Mouse (Mus musculus) olfactory bulb, adult 2 months (tissue): Measurements from ENCODE around the gene Cstad. TPM values are rescaled to one million over a fixed set of nuclear protein-coding genes. Genes with fewer than 3 reads are reported as not detected.

ENCODE experiments used
- H3K27ac ChIP-seq: fragments of 200-500 bp; 2 replicates; pipeline ENCODE4 v1.5.1; 2012; ENCODE audit warnings: low read depth, low read length; ENCODE audit not compliant: insufficient read depth
- H3K4me1 ChIP-seq: fragments of 200-500 bp; 2 replicates; pipeline ENCODE4 v1.6.1; 2012; ENCODE audit warnings: low read length; ENCODE audit not compliant: control insufficient read depth, insufficient read depth
- H3K4me3 ChIP-seq: fragments of 200-500 bp; 2 replicates; pipeline ENCODE4 v1.5.1; 2012; ENCODE audit warnings: mild to moderate bottlenecking, low read depth, low read length, moderate library complexity; ENCODE audit not compliant: insufficient read depth
- CTCF ChIP-seq: fragments of 200-500 bp; IDR thresholded peaks from 2 replicates; pipeline ENCODE4 v1.5.1; 2012; ENCODE audit warnings: low read depth, mild to moderate bottlenecking, low read length, moderate library complexity; ENCODE audit not compliant: insufficient read depth
- POLR2A ChIP-seq: fragments of 200-500 bp; IDR thresholded peaks from 2 replicates; pipeline ENCODE4 v1.6.1; 2012; ENCODE audit warnings: mild to moderate bottlenecking, low read depth, low read length, moderate library complexity; ENCODE audit not compliant: insufficient read depth
- WGBS: fragments of 180-500 bp; shearing (Covaris S2); methylation state at CpG from one replicate; pipeline ENCODE4 v1.1.7; 2018; 5-methylcytosine and 5-hydroxymethylcytosine counted together
- polyA plus RNA-seq: library from polyadenylated mRNA; stranded (reverse); fragments of >200 nt; gene quantifications from 2 replicates; pipeline ENCODE4 v1.2.4, GENCODE M21; 2012; ENCODE audit warnings: low replicate concordance; ENCODE audit not compliant: missing spikeins, insufficient read depth, insufficient read length

Gene Cstad
- polyA plus RNA-seq, 1 experiment: not detected

GRCm38 (mm10) chr2:30616464-30616863 is 21.6 kb downstream of the Cstad start:
- WGBS: 65% methylated on average over 6 of the region's 6 CpGs

GRCm38 (mm10) chr2:30618487-30619248 is 23.8 kb downstream of the Cstad start:
- Histone ChIP-seq H3K27ac (no peak overlapping the region), H3K4me1 (peaks cover 33% of the 10 kb centered on the region), H3K4me3 (no peak overlapping the region)
- WGBS: 58% methylated on average over 6 of the region's 6 CpGs
- no peak for TF ChIP-seq CTCF
- no peak for TF ChIP-seq POLR2A

More at GRCm38 (mm10) chr2:30616464-30616863, 21.6 kb downstream of the Cstad start:
- no peak for TF ChIP-seq CTCF
- TF ChIP-seq POLR2A: no peak
- H3K4me3 ChIP-seq: no peak overlapping the region
- H3K27ac ChIP-seq: no peak overlapping the region
- peaks cover 37% of the 10 kb centered on the region for H3K4me1 ChIP-seq

DNA sequence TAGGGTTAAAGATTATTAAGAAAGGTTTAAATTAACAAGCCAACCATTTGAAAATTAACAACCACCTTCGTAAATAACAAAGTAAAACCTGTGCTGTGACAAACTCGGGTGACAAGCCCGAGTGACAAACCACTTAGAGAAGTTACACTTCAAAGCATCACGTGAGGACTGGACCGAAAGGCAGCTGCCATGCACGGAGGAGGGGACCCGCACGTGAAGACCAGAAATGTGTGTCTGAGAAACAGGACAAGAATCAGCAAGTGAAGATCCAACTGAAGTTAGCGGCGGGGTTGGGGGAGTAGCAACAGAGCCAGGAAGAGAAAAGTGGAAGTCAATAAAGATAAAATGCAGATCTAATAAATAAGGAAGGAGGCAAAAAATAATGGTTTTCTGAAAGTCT is 29.0 kb downstream of the Cstad start:
- no peak for TF ChIP-seq POLR2A
- no peak for TF ChIP-seq CTCF
- WGBS: 88% methylated on average over 10 of the region's 10 CpGs
- peaks cover 8% of the 10 kb centered on the region for H3K4me1 ChIP-seq
- no peak overlapping the region for H3K27ac ChIP-seq
- H3K4me3 ChIP-seq: no peak overlapping the region

GRCm38 (mm10) chr2:30625296-30625826 is 30.5 kb downstream of the Cstad start:
- Histone ChIP-seq H3K4me3 (no peak overlapping the region), H3K4me1 (peaks cover 18% of the 10 kb centered on the region), H3K27ac (no peak overlapping the region)
- TF ChIP-seq CTCF (no peak), POLR2A (no peak)
- 83% methylated on average over 6 of the region's 6 CpGs for whole genome bisulfite sequencing

GRCm38 (mm10) chr2:30626058-30626675 is 31.3 kb downstream of the Cstad start:
- TF ChIP-seq POLR2A (no peak), CTCF (no peak)
- Histone ChIP-seq H3K27ac (no peak overlapping the region), H3K4me3 (no peak overlapping the region), H3K4me1 (peaks cover 18% of the 10 kb centered on the region)
- 69% methylated on average over 17 of the region's 17 CpGs for WGBS

DNA sequence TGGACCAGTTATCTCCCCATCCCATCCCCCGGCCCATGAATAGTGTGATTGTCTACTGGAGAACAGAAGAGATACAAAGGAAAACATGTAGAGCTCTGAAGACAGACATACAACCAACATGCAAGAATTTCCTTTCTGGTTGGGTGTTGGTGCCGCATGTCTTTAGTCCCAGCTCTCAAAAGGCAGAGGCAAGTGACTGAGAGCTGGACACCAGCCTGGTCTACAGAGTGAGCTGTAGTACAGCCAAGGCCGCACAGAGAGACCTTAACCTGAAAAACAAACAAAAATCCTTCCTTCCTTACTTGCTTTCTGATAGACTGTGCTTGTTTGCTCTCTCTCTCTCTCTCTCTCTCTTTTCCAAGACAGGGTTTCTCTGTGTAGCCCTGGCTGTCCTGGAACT is 32.5 kb downstream of the Cstad start:
- Histone ChIP-seq H3K4me1 (peaks cover 18% of the 10 kb centered on the region), H3K27ac (no peak overlapping the region), H3K4me3 (no peak overlapping the region)
- 89% methylated on average over 3 of the region's 3 CpGs for WGBS
- TF ChIP-seq POLR2A (no peak), CTCF (no peak)

- Histone ChIP-seq H3K4me1 (peaks cover 18% of the 10 kb centered on the region), H3K27ac (no peak overlapping the region), H3K4me3 (no peak overlapping the region)
- 87% methylated on average over 17 of the region's 17 CpGs for WGBS
- TF ChIP-seq CTCF (no peak), POLR2A (no peak)
These were observed 33.5 kb downstream of the Cstad start for GRCm38 (mm10) chr2:30628374-30628773.

DNA sequence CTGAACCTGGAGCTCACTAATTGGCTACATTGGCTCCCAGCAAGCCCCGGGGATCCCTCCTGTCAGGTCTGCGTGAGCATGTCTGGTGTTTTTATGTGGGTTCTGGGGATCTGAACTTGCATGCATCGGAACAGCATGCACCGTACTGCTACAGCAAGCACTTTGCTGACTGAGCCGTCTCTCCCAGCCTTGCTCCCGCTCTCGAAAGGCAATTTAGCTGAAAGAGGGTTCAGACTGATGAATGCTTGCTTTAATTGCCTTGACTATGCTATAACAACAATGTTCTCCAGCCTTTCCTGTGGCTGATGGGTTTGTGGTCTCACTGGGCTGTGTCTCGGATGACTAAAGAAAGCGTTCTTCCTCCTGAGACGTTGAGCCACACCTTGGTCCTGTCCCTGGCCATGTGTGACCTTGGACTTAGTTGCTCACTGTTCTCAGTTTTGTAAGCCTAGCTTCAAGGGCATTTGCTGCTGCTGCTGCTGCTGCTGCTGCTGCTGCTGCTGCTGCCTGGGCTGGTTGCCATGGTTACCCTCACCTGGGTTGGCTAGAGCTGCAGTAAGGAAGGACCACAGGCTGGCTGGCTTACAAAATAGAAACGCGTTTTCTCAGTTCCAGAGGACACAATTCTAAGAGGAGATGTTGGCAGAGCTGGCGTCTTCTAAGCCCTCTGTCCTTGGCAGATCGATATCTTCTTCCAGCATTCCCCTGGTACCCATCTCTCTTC is 34.4 kb downstream of the Cstad start:
- WGBS: 35% methylated on average over 14 of the region's 14 CpGs
- H3K27ac ChIP-seq: peak overlapping the region; percentile 54

DNA sequence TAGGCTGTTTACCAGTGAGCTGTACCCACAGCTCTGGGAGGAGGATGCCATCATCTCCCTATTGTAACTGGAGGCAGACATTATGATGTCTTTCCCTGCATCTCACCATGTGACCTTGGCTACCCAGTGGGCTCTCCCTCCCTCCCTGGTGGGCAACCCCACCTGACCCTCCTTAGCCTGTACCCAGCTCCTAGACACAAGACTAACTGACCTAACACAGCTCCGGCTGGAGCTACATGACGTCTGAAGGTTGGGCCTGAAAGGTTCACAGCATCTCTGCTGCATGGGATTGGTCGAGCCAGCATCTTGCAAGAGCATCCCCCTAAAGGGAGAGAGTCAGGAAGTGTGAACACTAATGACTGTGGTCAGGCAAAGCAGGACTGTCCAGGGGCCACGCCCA is 35.0 kb downstream of the Cstad start:
- peak overlapping the region; percentile 54 for H3K27ac ChIP-seq
- TF ChIP-seq POLR2A (no peak), CTCF (no peak)
- 89% methylated on average over 4 of the region's 4 CpGs for WGBS
- H3K4me3 ChIP-seq: no peak overlapping the region
- peaks cover 18% of the 10 kb centered on the region for H3K4me1 ChIP-seq

More for the DNA sequence above, 34.4 kb downstream of the Cstad start:
- Histone ChIP-seq H3K4me1 (peaks cover 18% of the 10 kb centered on the region), H3K4me3 (no peak overlapping the region)
- TF ChIP-seq POLR2A: no peak
- TF ChIP-seq CTCF: no peak
